Mouse (Mus musculus): ENCODE measurements around the gene Pip4k2b. TPM values are rescaled to one million over a fixed set of nuclear protein-coding genes. Genes with fewer than 3 reads are reported as not detected.
"Not testable (repeated sequence)": the region's sequence is repeated elsewhere in the genome, so short reads cannot be mapped to it uniquely, and the experiment has no call there.

Pip4k2b gene
- total RNA-seq, 1 experiment from 2014 or later: 24.8 TPM

DNA sequence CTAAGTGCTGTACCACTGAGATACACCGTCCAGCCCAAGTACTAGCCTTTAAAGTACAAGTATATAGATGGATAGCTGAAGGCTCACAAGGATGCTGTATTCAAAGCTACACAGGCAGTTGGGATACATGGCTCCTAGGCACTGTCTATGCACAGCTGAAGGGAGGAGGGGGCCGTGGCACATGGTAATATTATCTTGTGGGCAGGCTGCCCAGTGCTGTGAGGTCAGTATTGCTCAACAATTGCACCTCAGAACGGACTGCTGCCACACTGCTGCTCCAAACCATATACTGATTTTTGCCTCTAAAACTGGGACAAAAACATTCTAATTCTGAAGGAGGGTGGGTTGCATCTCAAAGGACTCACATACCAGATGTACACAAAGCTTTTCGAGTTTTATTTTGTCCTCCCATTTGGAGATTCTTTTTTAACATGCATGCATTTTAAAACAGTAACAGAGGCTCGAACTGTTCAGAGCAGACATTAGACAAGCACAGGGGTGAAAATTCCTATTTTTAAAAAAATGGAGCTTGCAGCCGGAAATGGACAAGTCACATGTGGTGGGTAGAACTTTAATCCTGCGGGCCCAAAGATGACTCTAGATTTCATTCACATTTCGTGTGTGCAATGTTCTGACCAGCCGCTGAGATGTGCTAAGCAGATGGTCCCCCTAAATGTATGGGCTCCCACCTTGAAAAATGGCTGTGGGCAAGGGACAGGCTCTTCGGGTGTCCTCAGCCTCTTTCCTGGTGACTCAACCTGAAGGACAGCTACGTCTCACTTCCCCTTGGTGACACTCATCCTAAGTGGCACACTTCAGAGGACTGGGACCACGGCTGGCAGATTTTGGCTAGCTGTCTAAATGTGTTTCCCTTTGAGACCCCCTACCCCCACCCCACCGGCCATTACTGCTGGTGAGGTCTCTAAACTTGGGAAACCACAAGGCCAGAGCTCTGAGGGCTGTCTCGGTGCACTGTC is 29.4 kb downstream of the Pip4k2b start:
- DNase-seq: peak; percentile 71

DNA sequence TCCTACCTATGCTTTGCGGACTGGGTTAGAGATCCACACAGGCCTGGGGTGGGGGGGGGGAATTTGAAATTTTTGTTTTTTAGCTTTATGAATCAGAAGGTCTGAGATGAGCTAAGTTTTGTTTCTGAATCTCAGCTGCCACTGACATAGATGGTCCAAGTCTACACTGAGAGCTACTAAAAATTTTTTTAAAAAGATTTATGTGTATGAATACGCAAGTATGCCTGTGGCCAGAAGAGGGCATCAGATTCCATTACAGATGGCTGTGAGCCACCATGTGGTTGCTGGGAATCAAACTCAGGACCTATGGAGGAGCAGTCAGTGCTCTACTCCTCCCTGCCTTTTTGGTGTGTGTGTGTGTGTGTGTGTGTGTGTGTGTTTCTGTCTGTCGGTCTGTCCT is 30.1 kb downstream of the Pip4k2b start:
- no peak for DNase-seq

DNA sequence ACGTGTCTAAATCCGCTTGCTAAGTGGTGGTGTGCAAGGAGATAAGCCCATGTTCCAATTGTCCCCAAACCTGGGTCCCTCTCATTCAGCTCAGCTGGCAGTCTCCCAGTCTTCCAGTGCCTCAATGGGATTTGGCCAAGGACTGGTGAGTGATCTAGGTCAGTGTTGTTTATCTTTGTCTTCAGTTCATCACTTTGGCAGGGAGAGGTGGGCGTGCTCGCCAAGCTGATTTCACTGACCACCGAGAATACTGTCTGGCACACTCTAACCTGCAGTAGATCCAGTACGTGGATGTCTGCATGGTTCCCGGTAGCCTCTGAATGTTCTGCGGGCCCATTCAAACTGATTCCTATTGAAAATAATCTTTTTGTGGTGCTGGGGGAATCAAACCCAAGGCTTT is 30.6 kb downstream of the Pip4k2b start:
- peak; percentile 81 for DNase-seq

DNA sequence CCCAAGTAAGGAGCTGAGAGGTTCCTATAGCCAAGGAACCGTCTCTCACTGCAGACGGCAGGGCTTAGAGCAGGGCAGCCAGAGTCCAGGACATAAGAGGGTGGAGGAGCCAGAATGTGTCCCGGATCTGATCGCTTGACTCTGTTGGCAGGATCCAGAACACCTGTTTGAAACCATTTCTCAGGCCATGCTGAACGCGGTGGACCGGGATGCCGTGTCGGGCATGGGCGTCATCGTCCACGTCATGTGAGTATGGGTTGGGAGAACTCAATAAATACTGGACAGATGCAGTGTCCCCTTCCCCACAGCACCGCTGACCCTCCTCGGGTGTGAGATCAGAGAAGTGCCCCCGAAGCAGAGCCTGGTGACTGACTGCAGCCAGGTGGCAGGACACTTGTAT is 32.2 kb downstream of the Pip4k2b start:
- no peak for DNase-seq

DNA sequence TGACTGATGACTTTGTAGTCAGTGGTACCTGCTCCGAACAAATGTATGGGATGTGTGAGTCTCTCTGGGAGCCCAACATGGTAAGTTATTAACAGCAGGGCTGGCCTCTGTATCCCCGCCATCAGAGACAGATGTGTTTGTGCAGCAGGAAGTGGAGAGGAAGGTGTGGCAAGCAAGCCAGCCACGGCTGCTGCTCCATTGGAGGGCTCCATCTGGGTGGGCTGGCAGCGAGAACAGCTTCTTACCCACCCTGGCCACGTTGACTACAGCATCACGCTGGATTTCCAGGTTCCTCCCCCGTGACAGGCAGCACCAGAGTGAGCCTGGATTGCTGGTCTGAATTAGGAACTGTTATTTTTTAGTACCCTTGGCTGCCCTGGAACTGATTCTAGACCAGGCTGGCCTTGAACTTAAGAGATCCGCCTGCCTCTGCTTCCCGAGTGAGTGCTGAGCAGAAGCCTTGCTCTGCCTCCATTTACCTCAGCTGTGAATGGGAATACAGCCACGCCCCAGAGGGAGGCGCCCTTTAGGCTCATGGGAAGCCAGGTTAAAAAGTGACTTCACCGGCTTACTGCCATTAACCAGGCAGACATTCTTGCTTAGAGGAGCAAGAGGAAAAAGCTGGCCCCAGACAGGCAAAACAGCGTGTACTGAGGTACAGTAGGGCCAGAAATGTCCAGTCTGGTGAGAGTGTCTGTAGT is 33.2 kb downstream of the Pip4k2b start:
- DNase-seq: no peak

DNA sequence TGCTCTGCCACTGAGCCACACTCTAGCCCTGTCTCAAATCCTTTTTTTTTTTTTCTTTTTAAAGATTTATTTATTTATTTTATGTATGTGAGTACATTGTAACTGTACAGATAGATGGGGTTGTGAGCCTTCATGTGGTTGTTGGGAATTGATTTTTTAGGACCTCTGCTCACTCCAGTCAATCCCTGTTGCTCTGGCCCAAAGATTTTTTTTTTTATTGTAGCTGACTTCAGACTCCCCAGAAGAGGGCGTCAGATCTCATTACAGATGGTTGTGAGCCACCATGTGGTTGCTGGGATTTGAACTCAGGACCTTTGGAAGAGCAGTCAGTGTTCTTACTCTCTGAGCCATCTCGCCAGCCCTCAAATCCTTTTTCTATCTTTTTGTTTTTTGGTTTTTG is 34.4 kb downstream of the Pip4k2b start:
- DNase-seq: not testable (repeated sequence)

DNA sequence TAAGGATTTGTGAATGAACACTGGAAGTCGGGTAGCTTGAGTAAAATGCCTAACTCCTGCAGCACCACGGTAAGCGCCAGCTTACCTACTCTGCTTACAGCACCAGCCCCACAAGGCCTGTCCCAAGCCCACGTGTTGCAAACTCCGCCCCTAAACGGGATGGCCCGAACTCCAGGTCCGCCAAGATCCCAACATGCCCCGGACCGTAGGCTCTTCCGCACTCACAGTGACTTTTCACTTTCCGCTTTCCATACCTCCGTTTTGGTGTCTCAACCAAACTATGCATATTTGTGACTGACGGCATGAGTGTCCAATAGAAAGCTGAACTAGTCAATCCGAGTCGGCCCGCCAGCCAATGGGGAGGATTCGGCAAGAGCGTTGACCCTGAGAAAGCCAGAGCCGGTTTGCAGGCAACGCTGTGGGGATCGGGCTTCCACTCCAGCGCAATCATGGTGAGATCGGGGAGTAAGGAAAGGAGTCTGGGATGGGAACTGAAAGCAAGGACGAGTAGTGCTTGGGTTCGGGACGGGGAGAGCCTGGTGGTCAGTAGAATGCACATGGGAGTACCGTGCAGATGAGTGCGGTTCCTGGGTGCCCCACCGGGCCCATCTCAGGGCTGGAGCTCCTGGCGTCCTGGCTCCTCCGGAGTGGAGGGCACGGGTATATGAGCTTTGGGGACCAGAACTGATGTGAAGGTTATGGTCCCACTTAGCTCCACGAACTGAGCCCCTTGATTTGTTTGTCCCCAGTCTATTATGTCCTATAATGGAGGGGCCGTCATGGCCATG is 41.3 kb downstream of the Pip4k2b start, which contains the start of gene Psmb3:
TSS of gene Psmb3 (plus strand) at position 361 of the 788 bp plus-strand sequence.
- DNase-seq: peak; percentile 99

DNA sequence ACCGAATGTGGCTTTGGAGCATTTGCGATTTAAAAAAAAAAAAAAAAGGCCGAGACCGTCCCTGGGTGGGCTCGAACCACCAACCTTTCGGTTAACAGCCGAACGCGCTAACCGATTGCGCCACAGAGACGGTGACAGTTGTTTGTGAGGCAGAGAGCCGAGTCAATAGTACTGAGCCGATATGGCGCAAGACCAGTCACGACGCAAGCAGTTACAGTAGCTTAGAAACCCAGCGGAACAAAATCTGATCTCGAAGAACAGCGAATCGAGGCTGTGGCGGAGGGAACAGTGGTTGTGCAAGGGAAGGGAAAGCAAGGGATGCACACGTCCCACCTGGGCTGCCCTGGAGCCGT is 42.1 kb downstream of the Pip4k2b start:
- DNase-seq: peak; percentile 93

DNA sequence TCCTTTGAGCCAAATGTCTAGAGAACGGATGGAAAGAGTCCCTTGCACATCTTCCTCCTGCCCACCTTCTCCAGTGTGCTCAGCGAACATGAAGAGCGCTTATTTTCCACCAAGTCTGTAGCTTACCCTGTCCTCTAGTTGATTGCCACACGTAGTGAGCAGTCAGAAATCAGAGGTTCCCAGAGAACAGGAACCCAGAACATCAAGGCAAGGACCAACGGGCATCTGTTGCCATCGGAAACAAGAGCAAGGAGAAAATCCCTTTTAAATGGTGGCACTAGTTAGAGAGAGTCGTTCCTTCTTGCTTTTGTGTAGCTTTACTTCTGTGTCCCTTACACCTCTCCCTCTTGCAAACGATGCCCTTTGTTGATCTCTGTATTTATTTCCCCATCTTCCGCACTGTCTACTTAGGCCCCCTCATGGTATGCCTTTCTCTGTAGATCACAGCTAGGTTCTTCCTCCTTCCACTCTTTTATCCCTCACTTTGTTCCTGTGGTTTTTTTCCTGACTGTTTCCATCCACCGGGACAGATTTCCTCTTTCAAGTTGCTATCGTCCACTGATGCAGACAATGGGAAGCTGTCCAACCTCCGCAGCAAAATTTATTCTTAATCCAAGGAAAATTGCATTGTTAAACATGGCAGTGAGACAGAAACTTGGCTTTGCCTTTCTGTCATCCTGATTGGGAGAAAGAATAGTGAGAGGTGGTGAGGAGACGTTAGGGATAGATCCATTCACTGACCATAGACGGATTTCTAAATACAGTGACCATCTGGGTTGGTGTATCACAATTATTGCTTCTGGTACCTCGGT is 42.7 kb downstream of the Pip4k2b start:
- no peak for DNase-seq

DNA sequence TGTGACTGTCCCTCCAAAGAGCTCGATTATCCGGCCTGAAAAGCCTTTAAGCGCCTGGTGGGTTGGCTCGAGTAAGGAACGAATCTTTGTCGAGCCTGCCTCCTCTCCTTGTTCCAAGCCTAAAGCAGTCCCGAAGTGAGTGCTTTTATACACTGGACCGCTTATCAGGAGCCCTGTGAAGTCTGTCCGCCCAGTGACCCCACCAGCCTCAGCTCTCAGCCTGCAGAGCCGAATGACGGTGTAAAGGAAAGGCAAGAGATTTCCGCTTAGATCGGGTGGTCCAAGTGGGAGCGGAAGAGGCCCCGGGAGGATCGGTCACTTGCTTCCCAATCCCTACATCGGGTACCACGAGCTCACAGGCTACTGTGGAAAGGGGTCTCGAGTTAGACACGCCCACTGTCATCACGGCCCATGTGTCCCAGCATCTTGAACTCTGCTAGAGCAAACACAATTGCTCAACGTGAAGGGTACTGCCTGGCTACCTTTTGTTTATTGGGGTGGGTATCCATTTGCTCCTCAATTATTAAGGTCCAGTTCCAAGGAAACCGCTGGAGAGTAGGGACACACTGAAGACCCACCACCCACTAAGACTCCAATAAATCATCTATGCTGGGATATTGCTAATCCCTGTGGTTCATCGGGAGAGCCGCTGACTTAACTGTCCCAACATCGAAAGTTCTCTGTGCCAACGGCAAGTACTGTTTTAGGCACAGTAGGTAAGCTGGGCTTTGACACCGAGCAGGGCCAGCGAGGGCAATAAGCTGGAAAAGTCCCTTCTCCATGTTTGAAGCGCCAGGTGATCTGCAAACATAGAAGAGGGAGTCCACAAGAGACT is 43.5 kb downstream of the Pip4k2b start:
- DNase-seq: peak; percentile 61

DNA sequence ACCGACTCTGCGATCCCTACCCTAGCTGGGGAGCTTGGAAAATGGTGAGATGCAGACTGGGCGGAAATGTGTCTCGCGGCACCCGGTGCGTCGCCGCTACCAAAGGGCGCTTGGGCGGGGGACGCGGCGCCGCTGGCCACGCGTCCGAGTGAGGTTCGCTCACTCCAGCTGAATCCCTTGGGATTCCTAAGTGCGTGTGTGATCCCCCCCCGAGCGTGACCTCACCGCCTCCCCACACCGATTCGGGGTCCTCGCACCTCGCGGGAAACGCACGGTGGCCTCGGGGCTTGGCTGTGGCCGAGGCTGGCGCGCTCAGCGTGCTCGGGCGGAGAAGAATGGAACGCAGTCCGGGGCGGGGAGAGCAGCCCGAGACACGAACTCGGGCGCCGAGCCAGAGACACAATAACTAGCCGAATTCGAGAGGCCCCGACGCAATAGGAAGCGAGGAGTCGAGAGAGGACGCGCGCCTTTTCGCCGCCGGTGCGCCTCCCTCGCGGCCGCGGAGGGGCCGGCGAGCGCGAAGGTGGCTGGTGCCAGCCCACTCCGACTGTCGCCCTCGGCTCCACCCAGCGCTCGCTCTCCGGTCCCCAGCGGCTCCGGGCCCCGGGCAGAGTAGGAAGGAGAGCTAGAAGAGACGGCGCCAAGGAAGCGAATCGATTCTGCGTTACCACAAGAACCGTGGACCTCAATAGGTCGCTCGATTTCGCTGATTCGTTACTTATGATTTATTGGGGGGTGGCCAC is 44.3 kb downstream of the Pip4k2b start, which contains the start of gene Pcgf2:
TSS of gene Pcgf2 (minus strand) at position 495 of the 743 bp plus-strand sequence.
- peak; percentile 90 for DNase-seq

DNA sequence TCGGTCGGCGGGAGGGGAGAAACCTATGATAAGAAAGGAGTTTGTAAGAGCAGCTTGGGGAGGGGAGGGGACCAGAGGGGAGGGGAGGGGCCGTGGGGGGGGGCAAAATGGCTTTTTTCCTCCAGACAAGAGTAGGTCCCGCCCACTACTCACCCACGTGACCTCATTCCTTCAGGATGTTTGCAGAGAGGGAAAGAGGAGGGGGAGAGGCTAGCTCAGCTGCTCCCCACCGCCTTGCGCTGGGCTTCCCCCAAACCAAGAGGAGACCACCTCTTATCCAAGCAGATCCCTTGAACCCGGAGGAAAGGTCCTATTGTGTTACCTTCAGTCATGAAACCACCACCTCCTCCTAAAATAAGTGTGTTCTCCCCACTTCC is 44.9 kb downstream of the Pip4k2b start:
- peak; percentile 92 for DNase-seq

DNA sequence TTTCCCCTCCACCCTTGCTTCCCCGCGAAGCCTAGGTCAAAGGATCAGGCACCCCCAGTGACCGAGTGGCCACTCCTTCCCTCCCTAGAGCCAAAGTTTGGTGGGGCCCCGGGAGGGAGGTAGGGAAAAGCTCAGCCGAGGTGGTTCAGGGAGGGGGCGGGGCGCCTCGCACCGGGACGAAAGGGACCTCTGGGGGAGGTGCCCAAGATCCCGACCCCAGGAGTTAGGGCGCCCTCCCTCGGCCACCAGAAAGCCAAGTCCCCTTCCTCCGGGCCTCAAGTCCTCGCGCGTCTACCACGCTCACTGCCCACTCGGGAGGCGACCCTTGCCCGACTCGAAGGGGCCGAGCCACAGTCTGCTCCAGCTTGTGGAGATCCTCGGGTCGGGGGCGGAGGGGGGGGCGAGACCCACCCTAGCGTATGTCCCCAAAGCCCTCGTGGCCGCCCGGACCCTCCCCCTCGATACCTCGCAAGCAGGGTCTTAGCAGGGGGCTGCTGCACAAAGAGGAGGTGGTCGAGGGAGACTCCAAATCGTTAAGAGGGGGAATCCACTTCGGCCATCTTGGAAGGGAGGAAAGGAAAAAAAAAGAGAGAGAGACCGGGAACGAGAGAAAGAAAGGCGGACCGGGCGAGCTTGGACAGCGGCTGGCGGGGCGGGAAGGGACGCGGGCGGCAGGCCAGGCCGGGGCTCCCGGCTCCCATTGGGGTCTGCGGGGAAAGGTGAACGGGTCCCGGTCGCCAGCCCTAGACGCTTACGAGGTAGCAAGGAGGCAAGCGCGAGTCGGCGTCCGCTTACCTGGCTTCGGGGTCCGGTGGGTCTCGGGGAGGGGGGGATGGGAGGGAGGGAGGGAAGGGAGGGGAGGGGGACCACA is 45.5 kb downstream of the Pip4k2b start:
- DNase-seq: peak; percentile 93

DNA sequence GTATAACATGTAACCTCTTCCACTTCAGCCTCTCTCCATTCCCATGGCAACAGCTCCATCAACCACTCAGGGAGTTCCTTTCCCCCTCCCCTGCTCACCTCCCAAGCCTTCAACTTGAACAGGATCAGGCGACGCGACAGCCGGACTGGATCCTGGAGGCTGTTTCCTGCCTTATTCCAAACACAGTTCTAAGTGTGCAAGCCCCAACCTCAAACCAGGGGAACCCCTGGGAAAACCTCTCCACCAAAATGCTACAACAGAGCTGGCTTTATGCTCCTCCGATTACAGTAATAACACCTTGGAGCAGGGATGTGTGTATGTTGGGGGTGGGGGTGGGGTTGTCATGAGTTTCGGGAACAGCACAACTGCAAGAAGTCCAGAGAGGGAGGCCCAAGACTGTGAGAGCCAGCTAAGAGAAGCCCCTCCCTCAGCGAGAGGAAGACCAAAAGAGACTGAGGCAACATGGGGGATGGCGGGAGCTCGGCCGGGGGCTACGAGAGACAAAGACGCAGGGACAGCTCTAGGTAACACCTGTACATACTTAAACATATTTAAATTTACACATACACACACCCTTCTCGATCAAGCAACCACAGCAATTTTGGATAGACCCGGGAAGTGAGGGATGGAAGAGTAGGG is 46.5 kb downstream of the Pip4k2b start:
- DNase-seq: peak; percentile 25

DNA sequence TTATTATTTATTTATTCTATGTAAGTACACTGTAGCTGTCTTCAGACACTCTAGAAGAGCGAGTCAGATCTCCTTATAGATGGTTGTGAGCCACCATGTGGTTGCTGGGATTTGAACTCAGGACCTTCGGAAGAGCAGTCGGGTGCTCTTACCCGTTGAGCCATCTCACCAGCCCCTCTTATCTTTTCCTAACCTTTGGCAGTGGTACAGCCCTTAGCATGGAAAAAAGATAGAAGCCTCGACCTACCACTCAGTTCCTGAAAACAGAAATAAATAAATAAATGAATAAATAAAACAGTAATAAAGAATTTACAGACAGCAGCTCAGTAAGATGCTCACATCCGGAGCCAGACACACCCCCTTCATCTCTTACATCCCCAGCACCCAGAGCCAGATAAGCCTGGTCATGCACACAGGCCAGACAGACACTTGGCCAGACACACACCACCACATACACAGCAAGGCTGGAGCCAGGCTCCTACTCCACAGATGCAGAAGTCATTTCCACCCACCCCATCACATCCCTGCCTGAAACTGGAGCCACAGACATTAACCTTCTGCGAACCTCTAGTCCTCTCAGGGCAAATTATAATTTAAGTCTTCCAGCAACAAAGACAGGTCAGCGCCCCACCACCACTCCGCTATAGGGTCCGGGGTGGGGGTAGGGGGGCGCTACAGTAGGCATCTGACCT is 47.2 kb downstream of the Pip4k2b start:
- peak; percentile 11 for DNase-seq

DNA sequence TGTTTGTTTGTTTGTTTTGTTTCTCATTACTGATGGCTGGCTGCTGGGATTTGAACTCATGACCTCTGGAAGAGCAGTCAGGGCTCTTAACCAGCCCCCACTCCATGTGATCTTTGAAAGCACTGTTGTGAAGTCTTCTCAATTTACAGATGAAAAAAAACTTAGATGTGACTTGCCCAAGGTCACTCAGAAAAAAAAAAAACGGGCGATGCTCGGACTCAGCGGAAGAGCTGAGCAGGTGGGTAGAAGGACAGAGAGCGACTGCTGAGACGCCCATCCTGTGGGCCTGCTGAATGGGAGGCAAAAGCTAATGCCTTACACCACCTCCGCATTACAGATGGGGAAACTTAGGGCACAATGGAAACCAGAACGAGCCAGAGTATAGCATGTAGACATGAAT is 47.8 kb downstream of the Pip4k2b start:
- no peak for DNase-seq

DNA sequence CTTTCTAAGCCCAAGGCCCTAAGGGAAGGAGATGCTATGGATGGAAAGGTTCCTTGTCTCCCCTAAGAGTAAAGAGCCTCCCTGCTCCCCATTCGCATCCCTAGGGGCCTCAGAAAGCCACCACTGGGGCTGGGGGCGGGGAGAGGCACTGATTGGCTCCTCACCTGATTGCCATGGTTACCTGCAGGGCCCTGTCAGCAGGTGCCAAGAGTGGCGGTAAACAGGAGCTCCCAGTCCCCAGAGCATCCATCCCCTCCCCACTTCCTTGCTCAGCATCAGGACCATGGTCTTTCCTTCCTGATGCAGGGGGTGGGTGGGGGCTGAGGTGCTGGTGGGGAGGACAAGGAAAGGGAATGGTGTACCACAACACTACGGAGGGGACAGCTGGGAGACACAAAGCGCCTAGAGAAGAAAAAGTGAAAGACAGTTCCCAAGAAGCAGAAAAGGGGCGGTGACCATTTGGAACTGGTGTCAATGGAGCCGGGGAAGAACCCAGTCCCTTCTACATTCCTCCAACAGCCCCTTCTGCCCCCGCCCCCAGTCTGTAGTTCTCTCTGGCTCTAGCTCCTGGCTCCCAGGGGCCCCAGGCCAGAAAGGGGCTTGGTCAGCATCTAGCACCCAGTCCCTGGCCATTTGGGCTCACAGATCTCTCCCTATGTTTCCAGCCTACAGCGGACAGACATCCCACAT is 48.6 kb downstream of the Pip4k2b start:
- no peak for DNase-seq

All from adrenal gland, postnatal 14 days (tissue).